Mouse (Mus musculus) kidney, postnatal 36 days (tissue): Measurements from ENCODE around the gene Sipa1.

Source experiments
- DNase-seq, 2 experiments: peaks; one replicate each; pipeline ENCODE4 v3.0.0; 2021 to 2022; ENCODE audit warnings: mixed read lengths in 2 of 2

The Sipa1 gene

GRCm38 (mm10) chr19:5686437-5686836, 22.9 kb upstream of the Sipa1 start:
- no peak for DNase-seq

DNA sequence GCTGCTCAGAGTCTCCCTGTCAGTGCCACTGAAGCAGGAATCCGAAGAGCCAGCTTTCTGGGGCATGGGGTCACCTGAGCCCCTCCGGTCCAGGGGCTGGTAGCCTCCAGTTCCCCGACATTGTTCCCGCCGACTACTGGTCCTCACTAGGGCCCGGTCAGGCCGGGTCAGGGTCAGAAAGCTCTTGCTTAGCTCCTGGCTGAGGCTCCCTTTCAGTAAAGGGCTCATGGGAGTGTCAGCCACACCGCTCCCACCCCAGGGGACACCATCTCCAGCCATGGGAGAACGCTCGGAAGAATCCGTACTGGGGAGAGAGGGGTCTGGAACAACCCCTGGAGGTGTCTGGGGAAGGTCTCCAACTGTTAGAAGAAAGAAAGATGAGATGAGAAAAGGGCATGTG, 22.4 kb upstream of the Sipa1 start:
- no peak for DNase-seq

- DNase-seq = no peak
These were observed 21.9 kb upstream of the Sipa1 start for GRCm38 (mm10) chr19:5685431-5685830.

DNA sequence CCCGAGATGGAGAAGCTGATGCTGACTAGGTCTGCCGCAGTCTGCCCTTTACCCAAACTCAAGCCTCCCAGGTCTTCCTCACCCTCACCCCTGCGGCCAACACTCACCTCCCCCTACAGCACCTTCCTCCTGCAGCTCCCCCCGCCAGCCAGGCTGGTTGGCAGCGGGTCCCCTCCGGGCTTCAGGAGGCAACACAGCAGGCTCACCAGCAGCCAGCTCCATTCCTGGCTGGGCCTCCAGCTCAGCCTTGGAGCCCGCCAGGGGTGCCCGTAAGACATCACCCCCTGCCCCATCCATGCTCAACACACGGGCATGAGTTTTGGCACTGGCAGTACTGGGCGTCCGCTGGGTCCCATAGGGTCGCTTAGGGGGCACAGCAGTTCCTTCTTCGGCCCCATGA, 21.5 kb upstream of the Sipa1 start:
- DNase-seq = no peak

- DNase-seq = peak in 1 of 2 experiments; percentile 51
These were observed 20.7 kb upstream of the Sipa1 start for GRCm38 (mm10) chr19:5684236-5684635.

- DNase-seq = peak in 1 of 2 experiments; percentile 64
These were observed 16.9 kb upstream of the Sipa1 start for GRCm38 (mm10) chr19:5680432-5680831.

DNA sequence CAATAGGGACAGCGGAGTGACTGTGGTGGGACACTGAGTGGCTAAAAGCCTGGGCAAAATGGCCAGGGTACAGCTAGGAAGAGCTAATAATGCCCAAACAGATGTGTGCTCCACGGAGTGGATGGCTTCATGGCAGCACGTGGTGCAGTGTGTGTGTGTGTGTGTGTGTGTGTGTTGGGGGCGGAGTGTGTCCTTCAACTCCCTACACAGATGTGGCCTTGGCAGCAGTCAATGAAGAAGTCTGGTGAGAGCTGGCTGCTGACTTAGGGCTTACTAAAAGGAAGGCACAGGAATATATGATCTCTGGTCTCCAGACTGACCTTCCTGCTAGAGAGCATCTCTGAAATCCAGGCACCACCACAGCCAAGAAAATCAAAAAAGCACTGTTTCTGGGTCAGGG, 4.9 kb upstream of the Sipa1 start:
- no peak for DNase-seq

- DNase-seq = no peak
These were observed 2.9 kb upstream of the Sipa1 start for GRCm38 (mm10) chr19:5666386-5666785.

DNA sequence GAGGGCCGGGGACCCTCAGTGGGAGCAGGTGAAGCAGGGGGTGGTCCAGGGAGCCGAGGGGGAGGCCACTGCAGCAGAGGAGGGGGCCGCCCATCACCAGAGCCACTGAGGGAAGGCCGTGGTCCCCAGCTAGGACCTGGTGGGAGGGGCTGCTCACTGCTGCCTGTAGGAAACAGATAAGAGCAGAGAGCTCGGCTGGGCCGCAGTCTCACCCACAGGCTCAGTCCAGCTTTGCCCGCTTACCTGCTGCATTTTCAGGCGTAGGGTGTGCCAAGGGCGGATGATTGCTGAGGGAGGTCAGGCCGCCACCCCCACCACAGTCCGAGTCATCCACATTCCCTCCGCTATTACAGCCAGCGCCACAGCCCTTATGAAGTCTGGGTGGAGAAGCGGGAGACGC, 2.0 kb upstream of the Sipa1 start:
- DNase-seq = no peak

GRCm38 (mm10) chr19:5664669-5665257, 1.3 kb upstream of the Sipa1 start:
- DNase-seq = no peak

GRCm38 (mm10) chr19:5662310-5662709, 1.2 kb downstream of the Sipa1 start:
- no peak for DNase-seq

DNA sequence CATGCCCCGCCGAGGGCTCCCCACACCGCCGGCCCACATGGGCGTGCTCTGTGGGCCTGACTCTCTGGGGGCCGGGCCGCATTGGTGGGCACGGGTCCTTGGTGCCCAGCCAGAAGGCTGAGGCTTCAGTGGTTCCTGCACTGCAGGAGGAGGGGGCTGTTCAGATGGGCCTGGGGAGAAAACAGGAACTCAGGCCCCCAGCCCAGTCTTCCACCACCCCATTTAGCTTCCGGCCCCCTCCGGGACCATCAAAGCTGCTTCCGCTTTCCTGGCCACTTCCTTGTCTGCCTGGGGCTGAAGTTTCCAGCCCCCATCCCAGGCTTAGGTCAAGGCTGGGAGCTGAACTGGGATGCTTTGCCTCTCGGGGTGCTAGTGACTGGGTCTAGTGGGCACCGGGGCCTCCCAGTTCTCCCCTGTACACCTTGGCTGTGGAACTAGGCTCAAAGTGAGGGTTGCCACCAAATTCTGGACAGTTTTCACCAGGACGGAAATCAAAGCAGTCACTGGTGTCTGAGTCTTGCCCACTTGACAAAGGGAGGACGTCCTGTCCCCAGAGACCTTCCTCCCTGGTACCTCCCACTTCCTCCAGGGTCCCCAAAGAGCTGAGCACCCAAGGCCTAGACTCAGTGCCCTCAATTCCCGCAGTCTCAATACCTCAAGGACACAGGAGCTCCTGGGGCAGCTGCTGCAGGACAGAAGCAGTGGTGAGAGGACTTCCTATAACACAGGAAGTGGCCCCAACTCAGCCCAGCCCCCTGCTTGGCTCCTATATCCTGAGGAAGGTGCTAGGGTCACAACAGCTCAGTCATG, 2.4 kb downstream of the Sipa1 start:
- peak; percentile 57 to 69 for DNase-seq

- DNase-seq = no peak
These were observed 8.7 kb downstream of the Sipa1 start for GRCm38 (mm10) chr19:5654720-5655298.

DNA sequence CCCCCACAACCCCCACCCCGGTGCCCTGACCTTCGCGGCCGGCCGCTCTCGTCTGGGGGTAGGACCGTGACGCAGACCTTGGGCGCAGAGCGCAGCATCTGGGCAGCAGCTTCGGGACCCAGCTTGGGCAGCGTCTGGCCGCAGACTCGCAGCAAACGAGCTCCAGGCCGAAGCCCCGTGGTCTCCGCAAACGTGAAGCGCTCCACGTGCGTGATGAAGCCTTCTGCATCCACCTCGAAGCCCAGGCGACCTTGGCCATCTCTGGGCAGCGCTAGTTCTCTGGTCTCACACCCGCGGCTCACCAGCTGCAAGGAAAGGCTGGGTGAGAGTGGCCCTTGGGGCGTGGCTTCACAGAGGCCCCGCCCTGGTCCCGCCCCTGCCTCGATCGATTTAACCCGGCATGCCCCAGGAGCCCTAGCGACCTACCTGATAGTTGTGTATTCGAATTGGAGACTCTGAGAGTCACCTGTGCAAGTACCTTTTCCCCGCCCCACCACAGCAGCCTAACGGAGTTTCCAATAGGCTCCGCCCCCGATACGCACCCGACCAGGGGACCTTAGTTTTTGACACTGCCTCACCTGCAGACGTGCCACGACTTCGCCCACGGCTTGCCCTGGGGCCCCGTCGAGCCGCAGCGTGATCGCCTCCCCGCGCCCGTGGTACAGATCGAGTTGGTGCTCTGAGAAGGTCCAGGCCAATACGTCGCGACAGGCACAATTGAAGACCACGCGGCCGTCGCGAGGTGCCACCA, 9.4 kb downstream of the Sipa1 start:
- DNase-seq = peak in 1 of 2 experiments; percentile 50

GRCm38 (mm10) chr19:5652570-5652969, 10.9 kb downstream of the Sipa1 start:
- no peak for DNase-seq

DNA sequence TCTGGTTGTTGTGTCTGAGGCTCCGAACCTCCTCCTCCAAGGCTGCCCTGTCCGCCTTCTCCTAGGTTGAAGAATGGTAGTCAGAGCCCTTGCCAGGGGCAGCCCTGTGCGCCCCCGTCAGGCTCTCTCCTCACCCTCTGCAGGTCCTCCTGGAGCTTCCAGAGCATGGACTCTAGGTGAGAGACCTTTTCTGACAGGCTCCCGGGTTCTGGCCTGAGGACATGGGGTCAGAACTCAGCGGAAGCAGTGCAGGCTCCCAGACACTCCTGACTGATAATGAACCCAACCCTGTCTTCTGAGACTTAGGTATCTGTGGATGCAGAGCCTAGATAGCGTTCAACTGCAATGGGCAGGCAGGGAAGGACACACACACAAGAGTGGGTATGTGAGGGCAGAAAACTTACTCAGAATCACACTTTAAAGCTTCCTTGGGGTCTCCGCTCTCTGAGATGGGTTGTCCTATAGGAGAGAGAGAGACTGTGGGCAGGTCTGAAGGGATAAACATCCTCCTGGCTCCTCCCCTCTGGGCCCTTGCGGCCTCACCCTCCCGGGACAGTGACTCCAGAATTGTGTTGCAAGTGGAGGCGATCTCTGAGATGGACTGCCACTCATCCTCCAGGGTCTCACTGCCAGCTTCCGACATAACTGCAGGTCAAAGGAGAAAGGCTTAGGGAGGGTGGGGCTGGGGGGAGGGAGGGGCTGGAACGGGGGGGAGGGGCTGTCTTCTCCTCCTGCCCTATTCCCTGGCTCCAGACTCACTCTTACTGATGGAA, 11.8 kb downstream of the Sipa1 start:
- DNase-seq = no peak

GRCm38 (mm10) chr19:5649298-5649741, 14.2 kb downstream of the Sipa1 start:
- DNase-seq = peak; percentile 49 to 58

DNA sequence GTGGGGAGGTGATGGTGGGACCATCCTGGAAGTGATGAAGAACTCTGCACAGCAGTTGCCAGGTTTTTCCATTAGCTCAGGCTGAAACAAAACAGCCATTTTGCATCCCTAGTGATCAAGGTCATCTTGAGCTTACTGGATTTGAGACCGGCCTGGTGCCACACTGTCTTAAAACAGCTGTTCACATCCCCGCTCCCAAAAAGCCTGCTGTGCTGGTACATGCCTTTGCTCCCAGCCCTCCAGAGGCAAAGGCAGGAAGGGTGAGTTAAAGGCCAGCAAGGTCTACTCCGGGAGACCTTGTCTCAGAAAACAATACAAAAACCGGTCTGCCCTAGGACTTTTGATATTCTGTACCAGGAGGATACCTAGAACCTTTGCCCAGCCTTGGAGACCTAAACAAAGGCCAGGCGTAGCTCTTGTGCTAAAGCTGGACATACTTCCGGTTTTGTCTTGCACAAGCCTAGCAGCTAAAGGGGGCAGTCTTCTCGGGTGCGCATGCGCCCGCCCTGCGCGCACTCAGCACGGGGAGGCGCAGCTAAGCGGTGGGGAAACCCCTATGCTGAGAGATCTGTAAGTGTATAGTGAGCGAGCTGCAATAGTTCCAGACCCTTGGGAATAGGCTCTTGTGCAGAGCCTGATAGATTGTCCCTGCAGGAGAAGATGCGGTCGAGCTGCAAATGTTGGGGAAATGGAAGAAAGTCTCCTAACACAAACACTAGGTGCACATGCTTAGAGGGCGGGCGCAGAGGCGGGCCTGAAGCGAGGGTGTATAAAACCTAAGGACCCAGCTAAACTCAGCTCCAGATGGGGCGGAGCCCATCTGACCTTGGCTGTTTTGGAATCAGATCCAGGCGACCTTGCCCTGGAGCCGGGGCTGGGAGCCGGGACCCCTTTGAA, 14.9 kb downstream of the Sipa1 start:
- peak; percentile 81 to 84 for DNase-seq

DNA sequence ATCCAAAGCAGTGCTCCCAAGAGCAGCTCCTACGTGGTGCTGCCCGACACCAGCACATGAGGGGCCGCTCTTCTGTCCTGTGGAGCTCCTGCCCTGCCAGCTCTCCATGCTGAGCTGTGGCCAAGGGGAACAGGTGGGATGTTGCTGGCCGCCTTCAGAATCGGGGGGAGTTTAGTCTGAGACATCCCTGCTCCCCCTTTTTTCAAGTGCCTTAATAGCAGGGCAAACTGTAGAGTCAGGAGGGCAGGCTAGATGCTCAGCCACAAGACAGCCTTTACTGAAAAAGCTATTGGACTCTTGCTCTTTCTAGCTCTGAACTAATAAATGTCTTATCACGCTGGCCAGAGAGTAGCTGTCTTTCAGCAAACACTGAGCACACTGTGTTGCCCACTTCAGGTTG, 15.7 kb downstream of the Sipa1 start:
- no peak for DNase-seq

DNA sequence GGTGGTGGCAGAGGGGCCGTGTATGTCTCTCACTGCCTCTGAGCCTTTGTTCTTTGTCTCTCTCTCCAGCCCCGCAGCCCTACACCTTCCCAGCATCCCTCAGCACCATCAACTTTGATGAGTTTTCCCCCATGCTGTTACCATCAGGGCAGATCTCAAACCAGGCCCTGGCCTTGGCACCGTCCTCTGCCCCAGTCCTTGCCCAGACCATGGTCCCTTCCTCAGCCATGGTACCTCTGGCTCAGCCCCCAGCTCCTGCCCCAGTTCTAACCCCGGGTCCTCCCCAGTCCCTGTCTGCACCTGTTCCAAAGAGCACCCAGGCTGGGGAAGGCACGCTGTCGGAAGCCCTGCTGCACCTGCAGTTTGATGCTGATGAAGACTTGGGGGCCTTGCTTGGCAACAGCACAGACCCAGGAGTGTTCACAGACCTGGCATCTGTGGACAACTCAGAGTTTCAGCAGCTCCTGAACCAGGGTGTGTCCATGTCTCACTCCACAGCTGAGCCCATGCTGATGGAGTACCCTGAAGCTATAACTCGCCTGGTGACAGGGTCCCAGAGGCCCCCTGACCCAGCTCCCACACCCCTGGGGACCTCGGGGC, 16.7 kb downstream of the Sipa1 start:
- DNase-seq = no peak

DNA sequence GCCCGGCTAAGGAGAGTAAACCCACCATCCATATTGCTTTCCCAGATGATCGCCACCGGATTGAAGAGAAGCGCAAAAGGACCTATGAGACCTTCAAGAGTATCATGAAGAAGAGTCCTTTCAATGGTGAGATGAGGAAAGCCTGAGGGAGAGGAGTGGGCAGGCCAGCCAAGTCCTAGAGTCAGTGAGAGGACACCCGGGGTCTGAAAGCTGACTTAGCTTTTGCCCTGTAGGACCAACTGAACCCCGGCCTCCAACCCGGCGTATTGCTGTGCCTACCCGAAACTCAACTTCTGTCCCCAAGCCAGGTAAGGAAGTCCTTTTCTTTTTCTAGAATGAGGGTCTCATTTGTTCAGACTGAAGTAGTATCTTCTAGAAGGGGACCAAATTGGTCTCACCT, 18.2 kb downstream of the Sipa1 start:
- DNase-seq = no peak
